Comparison of ENCODE assay signal across 18 mouse cellular contexts in genomic region chr12:61081289-61081688, GRCm38 (mm10).
DNase-seq lines count a peak whose midpoint lies in the region; ATAC-seq and TF ChIP-seq lines count a peak whose summit lies in the region.
"Had no signal": no experiment of that assay in that cellular context is flagged by ENCODE, and none has a peak within 500 bp of the region (broad histone marks: within the 10 kb centered on the region; RNA-seq: fewer than 3 reads in every experiment).

No protein-coding gene starts in this region.

- H3K9ac ChIP-seq in forebrain, embryonic 15.5 days (replicated peaks), result no peak overlapping the region
- H3K9ac ChIP-seq in midbrain, embryonic 15.5 days, result no peak overlapping the region
- H3K9ac ChIP-seq: embryonic facial prominence, embryonic 12.5 days; forebrain, embryonic 13.5 days had no signal

- no peak for TF ChIP-seq CTCF in kidney, adult 2 months (conservative IDR thresholded peaks at IDR 0.05; ENCODE audit: insufficient read depth, insufficient read length, low read depth, low read length)

- no peaks in the 10 kb centered on the region for H3K4me1 ChIP-seq in forebrain, embryonic 15.5 days
- H3K4me1 ChIP-seq in midbrain, embryonic 15.5 days, result no peaks in the 10 kb centered on the region
- no peaks in the 10 kb centered on the region for H3K4me1 ChIP-seq in kidney, adult 2 months (ENCODE audit: control insufficient read depth, insufficient read depth, low read length)
- H3K4me1 ChIP-seq: embryonic facial prominence, embryonic 10.5 days; embryonic facial prominence, embryonic 12.5 days; forebrain, embryonic 13.5 days had no signal

- H3K36me3 ChIP-seq in forebrain, embryonic 15.5 days, result no peaks in the 10 kb centered on the region
- H3K36me3 ChIP-seq in midbrain, embryonic 15.5 days (replicated peaks), result no peaks in the 10 kb centered on the region
- H3K36me3 ChIP-seq in kidney, adult 2 months (ENCODE audit: control insufficient read depth, insufficient read depth, low read length), result no peaks in the 10 kb centered on the region
- H3K36me3 ChIP-seq: embryonic facial prominence, embryonic 10.5 days; embryonic facial prominence, embryonic 12.5 days had no signal

- H3K27ac ChIP-seq in forebrain, embryonic 15.5 days (replicated peaks), result no peak overlapping the region
- H3K27ac ChIP-seq in midbrain, embryonic 15.5 days, result no peak overlapping the region
- H3K27ac ChIP-seq in kidney, adult 2 months (ENCODE audit: insufficient read depth, low read depth, low read length), result no peak overlapping the region
- H3K27ac ChIP-seq: embryonic facial prominence, embryonic 10.5 days; embryonic facial prominence, embryonic 12.5 days; forebrain, embryonic 13.5 days had no signal

- H3K9me3 ChIP-seq in forebrain, embryonic 15.5 days, result no peaks in the 10 kb centered on the region
- H3K9me3 ChIP-seq in midbrain, embryonic 15.5 days, result no peaks in the 10 kb centered on the region
- H3K9me3 ChIP-seq: embryonic facial prominence, embryonic 10.5 days; embryonic facial prominence, embryonic 12.5 days; forebrain, embryonic 13.5 days had no signal

- no peak for ATAC-seq in forebrain, embryonic 15.5 days (replicated peaks)
- ATAC-seq in midbrain, embryonic 15.5 days (replicated peaks), result no peak
- ATAC-seq: forebrain, embryonic 13.5 days; forebrain, embryonic 16.5 days had no signal

- TF ChIP-seq POLR2A in kidney, adult 2 months (IDR thresholded peaks at IDR 0.05; ENCODE audit: low read depth, low read length), result no peak

- no peak overlapping the region for H3K4me2 ChIP-seq in forebrain, embryonic 15.5 days (replicated peaks)
- H3K4me2 ChIP-seq in midbrain, embryonic 15.5 days, result no peak overlapping the region
- H3K4me2 ChIP-seq: embryonic facial prominence, embryonic 12.5 days; forebrain, embryonic 13.5 days had no signal

- no peak overlapping the region for H3K4me3 ChIP-seq in forebrain, embryonic 15.5 days
- no peak overlapping the region for H3K4me3 ChIP-seq in midbrain, embryonic 15.5 days
- no peak overlapping the region for H3K4me3 ChIP-seq in kidney, adult 2 months (ENCODE audit: insufficient read depth, low read depth, low read length)
- H3K4me3 ChIP-seq: embryonic facial prominence, embryonic 10.5 days; embryonic facial prominence, embryonic 12.5 days; forebrain, embryonic 13.5 days had no signal

- H3K27me3 ChIP-seq in forebrain, embryonic 15.5 days, result no peaks in the 10 kb centered on the region
- H3K27me3 ChIP-seq in midbrain, embryonic 15.5 days (replicated peaks), result no peaks in the 10 kb centered on the region
- no peaks in the 10 kb centered on the region for H3K27me3 ChIP-seq in kidney, adult 2 months (replicated peaks; ENCODE audit: control insufficient read depth, insufficient read depth, low read length)
- H3K27me3 ChIP-seq: embryonic facial prominence, embryonic 12.5 days; forebrain, embryonic 13.5 days had no signal

- DNase-seq in Muller cell, postnatal 12 days (ENCODE audit: inconsistent ontology term), result peak; percentile 16
- peak; percentile 11 for DNase-seq in brain, adult 2 months (ENCODE audit: low read depth, low spot score)
- peak; percentile 3 for DNase-seq in retina, embryonic 14.5 days (ENCODE audit: low spot score)
- no peak for DNase-seq in kidney, adult 2 months
- DNase-seq: adrenal gland, adult 2 months; adrenal gland, postnatal 10 days; adrenal gland, postnatal 25 days; cerebellum, adult 11 months; cerebellum, adult 18-20 months; cerebellum, adult 8-10 months; cerebellum, postnatal 10 days; cerebellum, postnatal 25 days had no signal

- 58% methylated on average over 4 of the region's 4 CpGs for WGBS in forebrain, embryonic 15.5 days
- WGBS in midbrain, embryonic 15.5 days, result 61% methylated on average over 4 of the region's 4 CpGs
- 47% methylated on average over 4 of the region's 4 CpGs for WGBS in kidney, adult 2 months
